Mouse (Mus musculus): ENCODE data around the gene Olfr453. TPM values are rescaled to one million over a fixed set of nuclear protein-coding genes. Genes with fewer than 3 reads are reported as not detected.

Olfr453 gene
- polyA plus RNA-seq, 1 experiment from 2014 or later, result not detected

- 69% methylated on average over 1 of the region's 1 CpGs for WGBS
- ATAC-seq, result no peak
Observed at GRCm38 (mm10) chr6:42756104-42756503, 16.9 kb downstream of the Olfr453 start, which contains the start of gene Olfr38. TSS of gene Olfr38 (plus strand) at chr6:42756404.

DNA sequence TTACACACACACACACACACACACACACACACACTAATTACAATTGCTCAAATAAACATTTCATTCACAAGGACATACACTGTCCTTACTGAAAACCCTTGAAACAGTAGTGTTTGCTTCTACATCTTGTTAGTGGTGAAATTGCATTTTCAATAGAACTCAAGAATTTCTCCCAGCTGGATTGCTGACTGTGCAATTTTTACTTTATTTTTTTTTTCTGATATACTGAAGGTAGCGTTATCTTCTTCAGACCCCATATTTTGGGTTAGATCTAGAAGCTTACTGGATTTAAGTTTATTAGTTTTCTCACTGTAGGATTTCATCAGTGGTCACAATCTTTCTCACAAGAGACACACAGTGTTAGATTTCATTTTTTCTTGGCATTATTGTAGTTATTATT, 37.9 kb downstream of the Olfr453 start:
- Histone ChIP-seq H3K9me3 (ENCODE audit: control insufficient read depth, low read length) (no peaks in the 10 kb centered on the region), H3K4me1 (ENCODE audit: control insufficient read depth, insufficient read depth, low read length) (no peaks in the 10 kb centered on the region), H3K36me3 (ENCODE audit: control insufficient read depth, insufficient read depth, low read length) (no peaks in the 10 kb centered on the region), H3K9ac (ENCODE audit: low read depth, low read length) (no peak overlapping the region), H3K4me2 (ENCODE audit: low read depth, low read length) (no peak overlapping the region), H3K4me3 (ENCODE audit: low read length) (no peak overlapping the region), H3K27ac (ENCODE audit: low read length) (no peak overlapping the region), H3K27me3 (replicated peaks; ENCODE audit: control insufficient read depth, insufficient read depth, low read length) (no peaks in the 10 kb centered on the region)
- 94% methylated on average over 1 of the region's 1 CpGs for WGBS
- ATAC-seq, result no peak

More at GRCm38 (mm10) chr6:42756104-42756503, 16.9 kb downstream of the Olfr453 start, which contains the start of gene Olfr38:
- Histone ChIP-seq H3K9ac (ENCODE audit: low read depth, low read length) (no peak within 1 kb of the TSS), H3K4me1 (ENCODE audit: control insufficient read depth, insufficient read depth, low read length) (no peaks in the 10 kb centered on the region), H3K4me3 (ENCODE audit: low read length) (no peak within 1 kb of the TSS), H3K27ac (ENCODE audit: low read length) (no peak within 1 kb of the TSS), H3K4me2 (ENCODE audit: low read depth, low read length) (no peak within 1 kb of the TSS), H3K9me3 (ENCODE audit: control insufficient read depth, low read length) (no peaks in the 10 kb centered on the region), H3K36me3 (ENCODE audit: control insufficient read depth, insufficient read depth, low read length) (no peaks in the 10 kb centered on the region), H3K27me3 (replicated peaks; ENCODE audit: control insufficient read depth, insufficient read depth, low read length) (no peaks in the 10 kb centered on the region)

DNA sequence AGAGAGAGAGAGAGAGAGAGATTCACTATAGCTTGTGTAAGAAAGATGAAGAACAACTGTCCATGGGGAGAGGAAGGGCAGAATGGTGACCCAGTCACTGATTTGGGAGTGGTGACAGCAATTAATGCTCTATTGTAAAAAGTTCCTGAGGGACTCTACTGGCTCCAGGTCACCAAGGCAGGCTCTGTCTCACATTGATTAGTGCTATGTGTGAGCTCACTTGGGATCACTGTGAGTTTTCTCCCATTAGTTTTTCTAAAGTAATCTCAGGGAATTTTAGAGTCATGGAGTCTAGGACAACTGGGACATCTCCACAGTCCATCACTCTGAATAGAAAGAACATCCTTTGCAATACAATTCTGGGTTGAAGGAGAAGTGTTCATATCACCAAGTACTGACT, 45.6 kb downstream of the Olfr453 start, which contains the start of gene Olfr452:
Gene Olfr452, plus strand, starts transcription at position 301 of the 400 bp plus-strand sequence.
- no peak for ATAC-seq

GRCm38 (mm10) chr6:42790247-42790948, 51.2 kb downstream of the Olfr453 start:
- Histone ChIP-seq H3K36me3 (ENCODE audit: control insufficient read depth, insufficient read depth, low read length) (no peaks in the 10 kb centered on the region), H3K4me3 (ENCODE audit: low read length) (no peak overlapping the region), H3K27ac (ENCODE audit: low read length) (no peak overlapping the region), H3K4me1 (ENCODE audit: control insufficient read depth, insufficient read depth, low read length) (no peaks in the 10 kb centered on the region), H3K27me3 (replicated peaks; ENCODE audit: control insufficient read depth, insufficient read depth, low read length) (no peaks in the 10 kb centered on the region), H3K9ac (ENCODE audit: low read depth, low read length) (no peak overlapping the region), H3K4me2 (ENCODE audit: low read depth, low read length) (no peak overlapping the region), H3K9me3 (ENCODE audit: control insufficient read depth, low read length) (no peaks in the 10 kb centered on the region)
- WGBS, result 37% methylated on average over 4 of the region's 4 CpGs
- no peak for ATAC-seq

More for the DNA sequence above, 45.6 kb downstream of the Olfr453 start, which contains the start of gene Olfr452:
- H3K27me3 ChIP-seq (replicated peaks; ENCODE audit: control insufficient read depth, insufficient read depth, low read length), result no peaks in the 10 kb centered on the region
- no peaks in the 10 kb centered on the region for H3K4me1 ChIP-seq (ENCODE audit: control insufficient read depth, insufficient read depth, low read length)
- no peak within 1 kb of the TSS for H3K4me2 ChIP-seq (ENCODE audit: low read depth, low read length)
- no peaks in the 10 kb centered on the region for H3K9me3 ChIP-seq (ENCODE audit: control insufficient read depth, low read length)
- H3K27ac ChIP-seq (ENCODE audit: low read length), result no peak within 1 kb of the TSS
- H3K9ac ChIP-seq (ENCODE audit: low read depth, low read length), result no peak within 1 kb of the TSS
- no peaks in the 10 kb centered on the region for H3K36me3 ChIP-seq (ENCODE audit: control insufficient read depth, insufficient read depth, low read length)
- no peak within 1 kb of the TSS for H3K4me3 ChIP-seq (ENCODE audit: low read length)

DNA sequence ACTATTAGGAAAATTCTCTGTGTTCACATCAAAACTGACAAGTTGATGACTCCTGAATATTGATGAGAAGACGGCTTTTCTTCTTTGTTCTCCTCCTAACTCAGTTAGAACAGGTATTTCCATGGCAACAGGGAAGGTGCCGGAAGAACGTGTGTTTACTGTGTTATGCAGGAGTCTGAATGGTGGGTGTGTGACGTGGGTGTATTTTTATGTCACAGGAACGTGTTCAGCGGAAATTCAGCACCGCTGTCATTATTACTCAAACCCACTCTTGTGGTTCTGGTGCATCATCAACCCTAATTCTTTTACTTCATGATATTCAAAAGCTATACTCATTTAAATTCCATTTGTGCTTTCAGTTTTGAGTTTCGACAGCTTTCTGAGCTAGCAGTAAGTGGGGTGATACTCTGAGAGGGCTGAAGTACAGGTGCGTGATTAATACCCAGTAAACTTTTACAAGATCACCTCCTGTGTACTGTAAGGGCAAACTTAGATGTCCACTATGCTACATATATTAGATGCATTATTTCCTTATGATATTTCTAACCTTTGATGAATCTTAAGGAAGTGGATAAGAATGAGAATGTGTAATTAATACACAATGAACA, 51.9 kb downstream of the Olfr453 start:
- no peaks in the 10 kb centered on the region for H3K9me3 ChIP-seq (ENCODE audit: control insufficient read depth, low read length)
- no peak overlapping the region for H3K27ac ChIP-seq (ENCODE audit: low read length)
- H3K9ac ChIP-seq (ENCODE audit: low read depth, low read length), result no peak overlapping the region
- ATAC-seq, result no peak
- H3K27me3 ChIP-seq (replicated peaks; ENCODE audit: control insufficient read depth, insufficient read depth, low read length), result no peaks in the 10 kb centered on the region
- H3K36me3 ChIP-seq (ENCODE audit: control insufficient read depth, insufficient read depth, low read length), result no peaks in the 10 kb centered on the region
- no peak overlapping the region for H3K4me2 ChIP-seq (ENCODE audit: low read depth, low read length)
- WGBS, result 78% methylated on average over 9 of the region's 9 CpGs
- H3K4me3 ChIP-seq (ENCODE audit: low read length), result no peak overlapping the region
- H3K4me1 ChIP-seq (ENCODE audit: control insufficient read depth, insufficient read depth, low read length), result no peaks in the 10 kb centered on the region

DNA sequence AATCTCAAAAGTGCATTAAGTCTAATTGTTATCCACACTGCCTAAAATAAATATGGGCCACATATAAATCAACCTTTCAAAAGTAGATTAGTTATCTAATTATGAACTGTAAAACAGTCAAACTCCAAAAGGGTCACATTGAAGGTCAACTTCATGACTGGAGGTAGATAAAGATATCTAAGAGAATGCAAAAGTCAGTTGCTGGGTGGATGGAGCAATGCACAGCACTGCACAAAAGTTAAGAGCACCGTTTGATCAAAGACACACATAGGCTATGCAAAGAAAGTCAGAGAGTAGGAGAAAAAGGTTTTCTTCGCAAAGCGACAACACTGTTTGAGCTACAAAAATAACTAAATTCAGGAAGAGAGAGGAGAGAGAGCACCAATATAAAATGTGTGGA, 55.8 kb downstream of the Olfr453 start:
- no peaks in the 10 kb centered on the region for H3K36me3 ChIP-seq (ENCODE audit: control insufficient read depth, insufficient read depth, low read length)
- H3K9me3 ChIP-seq (ENCODE audit: control insufficient read depth, low read length), result no peaks in the 10 kb centered on the region
- no peaks in the 10 kb centered on the region for H3K27me3 ChIP-seq (replicated peaks; ENCODE audit: control insufficient read depth, insufficient read depth, low read length)
- ATAC-seq, result no peak
- H3K9ac ChIP-seq (ENCODE audit: low read depth, low read length), result no peak overlapping the region
- no peak overlapping the region for H3K4me3 ChIP-seq (ENCODE audit: low read length)
- no peak overlapping the region for H3K4me2 ChIP-seq (ENCODE audit: low read depth, low read length)
- no peak overlapping the region for H3K27ac ChIP-seq (ENCODE audit: low read length)
- H3K4me1 ChIP-seq (ENCODE audit: control insufficient read depth, insufficient read depth, low read length), result no peaks in the 10 kb centered on the region
- 77% methylated on average over 3 of the region's 3 CpGs for WGBS

Other genes starting within 250 kb of the Olfr453 start
- not detected in 2 replicates for gene Olfr455, start 191.8 kb upstream of the Olfr453 start, polyA plus RNA-seq (2015; fragmentation: Nextera tagmentation; extraction: Ambion mirVana)
- not detected in 2 replicates for gene Tcaf3, start 141.7 kb upstream of the Olfr453 start, polyA plus RNA-seq (2015; fragmentation: Nextera tagmentation; extraction: Ambion mirVana)
- gene Tcaf2, start 94.1 kb upstream of the Olfr453 start, polyA plus RNA-seq (2015; fragmentation: Nextera tagmentation; extraction: Ambion mirVana), result 5.4 and 5.6 TPM in 2 replicates
- gene Tcaf1, start 29.3 kb upstream of the Olfr453 start, polyA plus RNA-seq (2015; fragmentation: Nextera tagmentation; extraction: Ambion mirVana), result 40.8 and 44.6 TPM in 2 replicates
- not detected in 2 replicates for gene Olfr38, start 17.0 kb downstream of the Olfr453 start, polyA plus RNA-seq (2015; fragmentation: Nextera tagmentation; extraction: Ambion mirVana)
- gene Olfr452, start 45.7 kb downstream of the Olfr453 start, polyA plus RNA-seq (2015; fragmentation: Nextera tagmentation; extraction: Ambion mirVana), result not detected in 2 replicates
- not detected in 2 replicates for gene Olfr450, start 72.6 kb downstream of the Olfr453 start, polyA plus RNA-seq (2015; fragmentation: Nextera tagmentation; extraction: Ambion mirVana)
- gene Olfr449, start 95.0 kb downstream of the Olfr453 start, polyA plus RNA-seq (2015; fragmentation: Nextera tagmentation; extraction: Ambion mirVana), result not detected in 2 replicates
- not detected in 2 replicates for gene Olfr448, start 151.1 kb downstream of the Olfr453 start, polyA plus RNA-seq (2015; fragmentation: Nextera tagmentation; extraction: Ambion mirVana)
- gene Olfr447, start 169.5 kb downstream of the Olfr453 start, polyA plus RNA-seq (2015; fragmentation: Nextera tagmentation; extraction: Ambion mirVana), result not detected in 2 replicates
- gene Olfr446, start 182.0 kb downstream of the Olfr453 start, polyA plus RNA-seq (2015; fragmentation: Nextera tagmentation; extraction: Ambion mirVana), result not detected in 2 replicates
- gene Olfr444, start 209.7 kb downstream of the Olfr453 start, polyA plus RNA-seq (2015; fragmentation: Nextera tagmentation; extraction: Ambion mirVana), result not detected in 2 replicates

Data from intestine, embryonic 16.5 days (tissue).